Mouse (Mus musculus): ENCODE data around the gene Vangl2.

DNA sequence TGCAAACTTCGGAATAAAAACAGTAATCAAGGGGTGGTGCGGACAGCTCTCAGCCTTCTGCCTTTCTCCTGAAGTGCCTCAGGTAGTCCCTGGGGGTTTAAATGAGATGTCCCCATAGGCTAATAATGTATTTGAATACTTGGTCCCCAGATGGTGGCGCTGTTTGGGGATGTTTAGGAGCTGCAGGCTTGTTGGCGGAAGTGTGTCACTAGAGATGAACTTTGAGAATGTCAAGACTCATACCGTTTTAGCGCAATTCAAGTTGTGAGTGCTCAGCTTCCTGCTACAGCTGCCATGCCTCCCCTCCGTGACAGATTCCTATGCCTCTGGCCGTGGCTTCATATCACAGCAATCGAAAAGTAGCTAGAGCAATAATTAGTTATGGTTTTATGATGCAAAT, 52.9 kb downstream of the Vangl2 start:
- TF ChIP-seq POLR2A (IDR thresholded peaks at IDR 0.05; ENCODE audit: low read depth, low read length) = no peak
- no peak for TF ChIP-seq CTCF (IDR thresholded peaks at IDR 0.05; ENCODE audit: extremely low read depth, insufficient read length, insufficient replicate concordance, low read depth, low read length)

Data from small intestine, adult 2 months (tissue).